Mouse (Mus musculus) heart, postnatal 0 days (tissue): Measurements from ENCODE around the gene Slc26a8.

Experiments
- CTCF ChIP-seq: IDR thresholded peaks from 2 replicates; pipeline ENCODE4 v1.5.1; 2016; ENCODE audit warnings: antibody characterized with exemption, control low read depth, low read depth
- EP300 ChIP-seq: IDR thresholded peaks from 2 replicates; pipeline ENCODE4 v1.6.1; 2016; ENCODE audit warnings: antibody characterized with exemption, low read depth

- TF ChIP-seq CTCF = no peak
- TF ChIP-seq EP300 = no peak
Measured at GRCm38 (mm10) chr17:28694078-28694477, 4.0 kb upstream of the Slc26a8 start.
